Mouse (Mus musculus) gastrocnemius, adult 8-10 months (tissue): ENCODE measurements around the gene Ccdc85b. TPM values are rescaled to one million over a fixed set of nuclear protein-coding genes. Genes with fewer than 3 reads are reported as not detected.

Experiments
- DNase-seq, 2 experiments: peaks; one replicate each; pipeline ENCODE4 v3.0.0; 2022; ENCODE audit warnings: low spot score in 2 of 2
- total RNA-seq, 4 experiments: library from RNA; stranded (reverse); gene quantifications; 2 replicates each; pipeline ENCODE4 v1.2.4; 2022

The Ccdc85b gene
- total RNA-seq, 4 experiments from 2014 or later, result 5.5 to 8.1 (median 6.3) TPM

GRCm38 (mm10) chr19:5425906-5426565 lies 31.7 kb downstream of the Ccdc85b start:
- DNase-seq, result no peak

- peak; percentile 86 to 89 for DNase-seq
Measured at GRCm38 (mm10) chr19:5424782-5425741, 32.6 kb downstream of the Ccdc85b start, which contains the start of the genes Drap1 and AI837181. Drap1 (minus strand) TSS chr19:5424979. AI837181 (plus strand) TSS chr19:5425144.

GRCm38 (mm10) chr19:5424092-5424781 lies 33.5 kb downstream of the Ccdc85b start:
- DNase-seq, result peak; percentile 59 to 76

GRCm38 (mm10) chr19:5423561-5423960 lies 34.1 kb downstream of the Ccdc85b start:
- DNase-seq, result no peak

- peak in 1 of 2 experiments; percentile 4 for DNase-seq
Measured at GRCm38 (mm10) chr19:5422895-5423443, 34.7 kb downstream of the Ccdc85b start.

GRCm38 (mm10) chr19:5422267-5422666 lies 35.4 kb downstream of the Ccdc85b start:
- peak in 1 of 2 experiments; percentile 22 for DNase-seq

GRCm38 (mm10) chr19:5421784-5422183 lies 35.9 kb downstream of the Ccdc85b start:
- peak in 1 of 2 experiments; percentile 38 for DNase-seq

GRCm38 (mm10) chr19:5420579-5420978 lies 37.1 kb downstream of the Ccdc85b start:
- DNase-seq, result no peak

GRCm38 (mm10) chr19:5419630-5420029 lies 38.1 kb downstream of the Ccdc85b start:
- DNase-seq, result no peak

GRCm38 (mm10) chr19:5418750-5419466 lies 38.8 kb downstream of the Ccdc85b start:
- DNase-seq, result no peak

GRCm38 (mm10) chr19:5414534-5414957 lies 43.1 kb downstream of the Ccdc85b start:
- peak; percentile 50 to 51 for DNase-seq

- DNase-seq, result no peak
Measured at GRCm38 (mm10) chr19:5413840-5414239, 43.9 kb downstream of the Ccdc85b start.

- peak; percentile 49 to 62 for DNase-seq
Measured at GRCm38 (mm10) chr19:5411961-5412360, 45.7 kb downstream of the Ccdc85b start.

- DNase-seq, result no peak
Measured at GRCm38 (mm10) chr19:5410641-5411040, 47.1 kb downstream of the Ccdc85b start.

- no peak for DNase-seq
Measured at GRCm38 (mm10) chr19:5409068-5409467, 48.6 kb downstream of the Ccdc85b start.

GRCm38 (mm10) chr19:5408057-5409001 lies 49.4 kb downstream of the Ccdc85b start:
- DNase-seq, result no peak

- DNase-seq, result peak; percentile 60 to 70
Measured at GRCm38 (mm10) chr19:5407133-5407532, 50.6 kb downstream of the Ccdc85b start.

GRCm38 (mm10) chr19:5406531-5407126 lies 51.1 kb downstream of the Ccdc85b start:
- peak in 1 of 2 experiments; percentile 59 for DNase-seq

GRCm38 (mm10) chr19:5405924-5406323 lies 51.8 kb downstream of the Ccdc85b start:
- DNase-seq, result no peak
